In genomic region chr2:105301082-105301481, GRCm38 (mm10) we compare ENCODE assay signal across 22 mouse cellular contexts.
"Had no signal": no experiment of that assay in that cellular context is flagged by ENCODE, and none has a peak within 500 bp of the region (broad histone marks: within the 10 kb centered on the region; RNA-seq: fewer than 3 reads in every experiment).

No protein-coding gene starts in this region.

- DNase-seq: gastrocnemius, postnatal 14 days; gastrocnemius, postnatal 36 days; heart, adult 18-20 months; heart, postnatal 14 days; heart, postnatal 36 days; kidney, adult 11 months; kidney, postnatal 14 days; layer of hippocampus, adult 9-11 months; layer of hippocampus, postnatal 36 days; left cerebral cortex, postnatal 4 days had no signal

- ATAC-seq: intestine, embryonic 16.5 days; liver, embryonic 12.5 days had no signal

- H3K9me3 ChIP-seq: heart, embryonic 13.5 days; heart, embryonic 15.5 days; hindbrain, embryonic 13.5 days; hindbrain, embryonic 15.5 days; limb, embryonic 13.5 days; limb, embryonic 15.5 days; liver, embryonic 12.5 days had no signal

- H3K27me3 ChIP-seq: heart, embryonic 13.5 days; heart, embryonic 15.5 days; kidney, embryonic 15.5 days; limb, embryonic 13.5 days; limb, embryonic 15.5 days; liver, embryonic 12.5 days had no signal

- H3K27ac ChIP-seq: heart, embryonic 13.5 days; heart, embryonic 15.5 days; hindbrain, embryonic 13.5 days; hindbrain, embryonic 15.5 days; hindbrain, postnatal 0 days; kidney, embryonic 15.5 days; kidney, postnatal 0 days; limb, embryonic 13.5 days; limb, embryonic 15.5 days; liver, embryonic 12.5 days had no signal

- H3K4me2 ChIP-seq: heart, embryonic 11.5 days; heart, embryonic 13.5 days; heart, embryonic 15.5 days; hindbrain, embryonic 13.5 days; hindbrain, embryonic 15.5 days; kidney, embryonic 15.5 days; limb, embryonic 13.5 days; limb, embryonic 15.5 days; liver, embryonic 12.5 days had no signal

- H3K9ac ChIP-seq: heart, embryonic 13.5 days; heart, embryonic 15.5 days; hindbrain, embryonic 13.5 days; hindbrain, embryonic 15.5 days; kidney, embryonic 15.5 days; limb, embryonic 13.5 days; limb, embryonic 15.5 days; liver, embryonic 12.5 days had no signal

- H3K36me3 ChIP-seq: heart, embryonic 13.5 days; heart, embryonic 15.5 days; hindbrain, embryonic 13.5 days; hindbrain, embryonic 15.5 days; kidney, embryonic 15.5 days; limb, embryonic 13.5 days; limb, embryonic 15.5 days; liver, embryonic 12.5 days had no signal

- H3K4me1 ChIP-seq: hindbrain, embryonic 15.5 days; kidney, embryonic 15.5 days; limb, embryonic 13.5 days; limb, embryonic 15.5 days; liver, embryonic 12.5 days had no signal

- H3K4me3 ChIP-seq: heart, embryonic 13.5 days; heart, embryonic 15.5 days; hindbrain, embryonic 13.5 days; hindbrain, embryonic 15.5 days; kidney, embryonic 15.5 days; limb, embryonic 13.5 days; limb, embryonic 15.5 days; liver, embryonic 12.5 days had no signal
